Comparison of ENCODE assay signal across 7 mouse cellular contexts in genomic region chr9:37384284-37385182, GRCm38 (mm10). TPM values are rescaled to one million over a fixed set of nuclear protein-coding genes. Genes with fewer than 3 reads are reported as not detected.
DNase-seq lines count a peak whose midpoint lies in the region; ATAC-seq and TF ChIP-seq lines count a peak whose summit lies in the region.

No protein-coding gene starts in this region.

- no peaks in the 10 kb centered on the region for H3K36me3 ChIP-seq in hindbrain, embryonic 10.5 days
- H3K36me3 ChIP-seq in liver, embryonic 11.5 days (ENCODE audit: control insufficient read depth, insufficient read depth, low read length): no peaks in the 10 kb centered on the region

- TF ChIP-seq CTCF in embryonic fibroblast, embryonic 13.5 days (IDR thresholded peaks at IDR 0.05; ENCODE audit: borderline replicate concordance, insufficient read depth, low read length): no peak

- H3K9me3 ChIP-seq in hindbrain, embryonic 10.5 days: no peaks in the 10 kb centered on the region
- no peaks in the 10 kb centered on the region for H3K9me3 ChIP-seq in liver, embryonic 11.5 days (ENCODE audit: control insufficient read depth, low read length)

- no peaks in the 10 kb centered on the region for H3K4me1 ChIP-seq in embryonic fibroblast, embryonic 13.5 days (ENCODE audit: control insufficient read depth, insufficient read depth, low read length)
- H3K4me1 ChIP-seq in hindbrain, embryonic 10.5 days (replicated peaks): peaks cover 10% of the 10 kb centered on the region
- no peaks in the 10 kb centered on the region for H3K4me1 ChIP-seq in liver, embryonic 11.5 days (replicated peaks; ENCODE audit: control insufficient read depth, insufficient read depth, low read length)

- TF ChIP-seq POLR2A in embryonic fibroblast, embryonic 13.5 days (IDR thresholded peaks at IDR 0.05; ENCODE audit: low read depth, low read length): no peak

- peak overlapping the region; percentile 67 for H3K4me2 ChIP-seq in liver, embryonic 11.5 days

- H3K27ac ChIP-seq in embryonic fibroblast, embryonic 13.5 days (ENCODE audit: insufficient read depth, low read length): no peak overlapping the region
- H3K27ac ChIP-seq in hindbrain, embryonic 10.5 days: peak overlapping the region; percentile 79
- H3K27ac ChIP-seq in liver, embryonic 11.5 days (ENCODE audit: low read depth, low read length): no peak overlapping the region

- DNase-seq in B cell, adult 2 months: peak; percentile 8 to 16
- DNase-seq in ES-CJ7 (ENCODE audit: low read depth, low spot score): peak; percentile 75
- DNase-seq in hindbrain, embryonic 10.5 days (ENCODE audit: low spot score): peak; percentile 67
- peak; percentile 54 for DNase-seq in liver, embryonic 11.5 days (ENCODE audit: low spot score)
- DNase-seq in naive thymus-derived CD4-positive, alpha-beta T cell, adult 2 months (ENCODE audit: low read depth): peak; percentile 4
- DNase-seq in thymus, postnatal 25 days: no peak

- 11% methylated on average over 54 of the region's 54 CpGs for WGBS in hindbrain, embryonic 10.5 days
- 10% methylated on average over 54 of the region's 54 CpGs for WGBS in liver, embryonic 11.5 days

- H3K4me3 ChIP-seq in embryonic fibroblast, embryonic 13.5 days (ENCODE audit: insufficient read depth, low read length): peak overlapping the region; percentile 17
- H3K4me3 ChIP-seq in hindbrain, embryonic 10.5 days: peak overlapping the region; percentile 51
- peak overlapping the region; percentile 29 for H3K4me3 ChIP-seq in liver, embryonic 11.5 days (ENCODE audit: low read depth, low read length)

- ATAC-seq in liver, embryonic 11.5 days (replicated peaks; ENCODE audit: low FRiP score): peak; percentile 51

- H3K9ac ChIP-seq in liver, embryonic 11.5 days (ENCODE audit: low read depth, low read length): peak overlapping the region; percentile 46; the same call in 1 of the 2 replicates

- peaks cover 51% of the 10 kb centered on the region for H3K27me3 ChIP-seq in hindbrain, embryonic 10.5 days (ENCODE audit: insufficient read depth, poor library complexity, severe bottlenecking)
- peaks cover 29% of the 10 kb centered on the region for H3K27me3 ChIP-seq in liver, embryonic 11.5 days (replicated peaks; ENCODE audit: control insufficient read depth, insufficient read depth, low read length)

RNA-seq across cellular contexts. Expression of gene Robo4, which starts 17.2 kb away (rescaled TPM):
- not detected in 2 replicates for polyA plus RNA-seq in embryonic fibroblast, embryonic 13.5 days (2011; ENCODE audit: insufficient read length, low read depth, missing spikeins)
- polyA plus RNA-seq in hindbrain, embryonic 10.5 days (2016; fragmentation: Nextera tagmentation; extraction: Ambion mirVana): 6.6 and 7.7 TPM in 2 replicates
- polyA plus RNA-seq in liver, embryonic 11.5 days (2014; fragmentation: Nextera tagmentation; extraction: Ambion mirVana): 7.6 and 8.5 TPM in 2 replicates

RNA-seq across cellular contexts. Expression of gene Hepacam, which starts 17.4 kb away (rescaled TPM):
- polyA plus RNA-seq in embryonic fibroblast, embryonic 13.5 days (2011; ENCODE audit: insufficient read length, low read depth, missing spikeins): 0.44 TPM in 1 of 2 replicates, not detected in the other
- 0.51 TPM in 1 of 2 replicates, not detected in the other for polyA plus RNA-seq in hindbrain, embryonic 10.5 days (2016; fragmentation: Nextera tagmentation; extraction: Ambion mirVana)
- not detected in 2 replicates for polyA plus RNA-seq in liver, embryonic 11.5 days (2014; fragmentation: Nextera tagmentation; extraction: Ambion mirVana)

RNA-seq across cellular contexts. Expression of gene Ccdc15, which starts 36.3 kb away (rescaled TPM):
- polyA plus RNA-seq in embryonic fibroblast, embryonic 13.5 days (2011; ENCODE audit: insufficient read length, low read depth, missing spikeins): 2.8 and 4.0 TPM in 2 replicates
- 7.9 and 11.4 TPM in 2 replicates for polyA plus RNA-seq in hindbrain, embryonic 10.5 days (2016; fragmentation: Nextera tagmentation; extraction: Ambion mirVana)
- polyA plus RNA-seq in liver, embryonic 11.5 days (2014; fragmentation: Nextera tagmentation; extraction: Ambion mirVana): 6.4 and 6.6 TPM in 2 replicates

RNA-seq across cellular contexts. Expression of gene Robo3, which starts 48.5 kb away (rescaled TPM):
- polyA plus RNA-seq in embryonic fibroblast, embryonic 13.5 days (2011; ENCODE audit: insufficient read length, low read depth, missing spikeins): 0.56 and 0.77 TPM in 2 replicates
- 29.1 and 148 TPM in 2 replicates for polyA plus RNA-seq in hindbrain, embryonic 10.5 days (2016; fragmentation: Nextera tagmentation; extraction: Ambion mirVana)
- 0.18 and 0.32 TPM in 2 replicates for polyA plus RNA-seq in liver, embryonic 11.5 days (2014; fragmentation: Nextera tagmentation; extraction: Ambion mirVana)
